Mouse (Mus musculus): ENCODE measurements at regions not wholly inside any gene's neighbourhood (a gene's known extent, or its start where the extent isn't known, plus 50 kb on each side); places are given as distances from the start of the nearest gene placed in this dataset.

- no peak for TF ChIP-seq CTCF (IDR thresholded peaks at IDR 0.05; ENCODE audit: insufficient read depth, low read depth, low read length)
- no peak for TF ChIP-seq POLR2A (IDR thresholded peaks at IDR 0.05; ENCODE audit: insufficient read depth, low read depth, low read length)
These were observed 148.5 kb upstream of the 4931429L15Rik start for GRCm38 (mm10) chr9:46468306-46468705.

All from olfactory bulb, adult 2 months (tissue).